Mouse (Mus musculus): ENCODE measurements around the gene Mylk.

DNA sequence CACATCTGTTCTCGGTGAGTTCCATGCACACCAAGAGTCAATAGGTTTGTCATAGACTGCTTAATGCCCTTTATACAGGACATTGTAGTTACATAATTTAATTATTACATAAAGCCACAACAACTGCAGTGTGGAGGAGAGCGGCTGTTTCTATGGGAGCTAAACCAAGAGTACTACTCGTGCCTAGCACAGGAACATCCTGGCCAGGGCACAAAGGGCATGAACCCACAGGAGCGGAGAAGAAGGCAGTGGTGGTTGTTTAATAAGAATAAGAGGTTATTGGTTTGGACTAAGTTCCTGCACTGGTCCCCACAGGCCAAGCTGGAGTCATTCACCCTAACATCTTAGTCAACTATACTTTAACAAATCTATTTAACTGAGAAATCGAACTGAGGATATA is 261.2 kb downstream of the Mylk start:
- TF ChIP-seq CTCF (IDR thresholded peaks at IDR 0.05; ENCODE audit: insufficient read depth, low read length) (no peak), POLR2A (IDR thresholded peaks at IDR 0.05; ENCODE audit: borderline replicate concordance, extremely low read depth, low read depth, low read length) (no peak)
